In genomic region chr11:19919460-19919784, GRCm38 (mm10) we compare ENCODE assay signal across 7 mouse cellular contexts. TPM values are rescaled to one million over a fixed set of nuclear protein-coding genes. Genes with fewer than 3 reads are reported as not detected.
A peak's percentile ranks its signal among the peaks of the same experiment; 100 is the strongest.
DNase-seq lines count a peak whose midpoint lies in the region; ATAC-seq and TF ChIP-seq lines count a peak whose summit lies in the region.

No protein-coding gene starts in this region.

- DNase-seq in 3T3-L1 (ENCODE audit: low read depth, low spot score) (peak; percentile 60), CH12.LX (ENCODE audit: extremely low read depth) (no peak)
- no peak for DNase-seq in liver, embryonic 14.5 days (ENCODE audit: low read depth in 3 of 3, low spot score in 3 of 3)
- DNase-seq in frontal cortex, postnatal 10 days (ENCODE audit: low spot score in 2 of 2): no peak

- dilution Hi-C loops in CH12.LX (cut with MboI; ENCODE audit: extremely low pct_ligation_motif_present, extremely low pct_unique_long_range_greater_than_20kb, low sequenced_read_pairs): no loop called here

- H3K4me2 ChIP-seq in CH12.LX (ENCODE audit: insufficient read depth, low read depth, poor library complexity, severe bottlenecking): peak overlapping the region; percentile 4
- H3K4me2 ChIP-seq in embryonic facial prominence, embryonic 13.5 days: peak overlapping the region; percentile 81
- peak overlapping the region; percentile 67 for H3K4me2 ChIP-seq in hindbrain, embryonic 15.5 days
- peak overlapping the region; percentile 94 for H3K4me2 ChIP-seq in liver, embryonic 14.5 days (ENCODE audit: low read depth)
- peak overlapping the region; percentile 83 for H3K4me2 ChIP-seq in neural tube, embryonic 14.5 days (ENCODE audit: low read depth, low read length)

- peak overlapping the region; percentile 23; the same call in 1 of the 2 replicates for H3K9ac ChIP-seq in CH12.LX (ENCODE audit: insufficient read depth, low read depth)
- H3K9ac ChIP-seq in embryonic facial prominence, embryonic 13.5 days: peak overlapping the region; percentile 85
- H3K9ac ChIP-seq in hindbrain, embryonic 15.5 days: peak overlapping the region; percentile 63
- H3K9ac ChIP-seq in liver, embryonic 14.5 days (replicated peaks): peak overlapping the region; percentile 70
- H3K9ac ChIP-seq in neural tube, embryonic 14.5 days (replicated peaks; ENCODE audit: low read depth, low read length): peak overlapping the region; percentile 82

- peaks cover 2 to 42% of the 10 kb centered on the region in 2 experiments; a peak in 3 of 4 replicates for H3K4me1 ChIP-seq in CH12.LX (ENCODE audit: control insufficient read depth in 1 of 2, insufficient read depth in 2 of 2)
- peaks cover 15% of the 10 kb centered on the region; the same call in 1 of the 2 replicates for H3K4me1 ChIP-seq in embryonic facial prominence, embryonic 13.5 days
- peaks cover 23% of the 10 kb centered on the region for H3K4me1 ChIP-seq in hindbrain, embryonic 15.5 days (replicated peaks)
- H3K4me1 ChIP-seq in liver, embryonic 14.5 days (replicated peaks; ENCODE audit: control insufficient read depth in 2 of 2, insufficient read depth in 2 of 2, low read length in 1 of 2): peaks cover 9 to 13% of the 10 kb centered on the region in 2 experiments
- peaks cover 10% of the 10 kb centered on the region; the same call in 1 of the 2 replicates for H3K4me1 ChIP-seq in neural tube, embryonic 14.5 days (ENCODE audit: control insufficient read depth, insufficient read depth, low read length)

- in situ Hi-C loops in CH12.LX (cut with MboI; ENCODE audit: low pct_ligation_motif_present, low pct_unique_long_range_greater_than_20kb, low sequenced_read_pairs): no loop called here

- WGBS in embryonic facial prominence, embryonic 13.5 days: 4% methylated on average over 6 of the region's 6 CpGs
- WGBS in hindbrain, embryonic 15.5 days: 3% methylated on average over 6 of the region's 6 CpGs
- WGBS in liver, embryonic 14.5 days (ENCODE audit: insufficient replicate concordance): 10% methylated on average over 6 of the region's 6 CpGs
- WGBS in neural tube, embryonic 14.5 days: 6% methylated on average over 6 of the region's 6 CpGs

- H3K27ac ChIP-seq in CH12.LX (ENCODE audit: insufficient read depth, low read depth): peak overlapping the region; percentile 53
- H3K27ac ChIP-seq in embryonic facial prominence, embryonic 13.5 days: peak overlapping the region; percentile 97
- H3K27ac ChIP-seq in hindbrain, embryonic 15.5 days (replicated peaks): peak overlapping the region; percentile 91
- H3K27ac ChIP-seq in liver, embryonic 14.5 days: no peak overlapping the region
- peak overlapping the region; percentile 91 for H3K27ac ChIP-seq in neural tube, embryonic 14.5 days (ENCODE audit: low read depth, low read length)

- peak; percentile 18 for ATAC-seq in embryonic facial prominence, embryonic 13.5 days (ENCODE audit: insufficient number of reproducible peaks, insufficient read depth, low FRiP score, low TSS enrichment, low read depth)
- peak; percentile 1; the same call in 1 of the 2 replicates for ATAC-seq in hindbrain, embryonic 15.5 days (ENCODE audit: low FRiP score, low read depth)
- ATAC-seq in liver, embryonic 14.5 days (ENCODE audit: insufficient read depth): no peak
- ATAC-seq in neural tube, embryonic 14.5 days (ENCODE audit: low read depth): peak; percentile 7; the same call in 1 of the 2 replicates

- TF ChIP-seq RAD21 in CH12.LX (IDR thresholded peaks at IDR 0.05; ENCODE audit: low read depth, low read length): no peak

- no peaks in the 10 kb centered on the region for H3K79me2 ChIP-seq in CH12.LX (replicated peaks; ENCODE audit: control insufficient read depth, extremely low read depth, insufficient read depth, poor library complexity, severe bottlenecking)

- peaks cover 2% of the 10 kb centered on the region for H3K9me3 ChIP-seq in CH12.LX (replicated peaks; ENCODE audit: low read length)
- no peaks in the 10 kb centered on the region for H3K9me3 ChIP-seq in embryonic facial prominence, embryonic 13.5 days
- H3K9me3 ChIP-seq in hindbrain, embryonic 15.5 days: no peaks in the 10 kb centered on the region
- no peaks in the 10 kb centered on the region for H3K9me3 ChIP-seq in liver, embryonic 14.5 days (ENCODE audit: control insufficient read depth, low read length)
- H3K9me3 ChIP-seq in neural tube, embryonic 14.5 days (ENCODE audit: control insufficient read depth, low read length): no peaks in the 10 kb centered on the region

- TF ChIP-seq CTCF in CH12.LX (conservative IDR thresholded peaks at IDR 0.05 in 1 of 2, IDR thresholded peaks at IDR 0.05 in 1 of 2; ENCODE audit: low read depth in 2 of 2, low read length in 2 of 2): no peak
- no peak for TF ChIP-seq CTCF in liver, embryonic 14.5 days (IDR thresholded peaks at IDR 0.05; ENCODE audit: low read depth)

- peak overlapping the region; percentile 69 to 84 (median 76) for H3K4me3 ChIP-seq in CH12.LX (replicated peaks in 1 of 3; ENCODE audit: low read depth in 2 of 3, low read length in 2 of 3, poor library complexity in 1 of 3)
- peak overlapping the region; percentile 67 for H3K4me3 ChIP-seq in embryonic facial prominence, embryonic 13.5 days
- H3K4me3 ChIP-seq in hindbrain, embryonic 15.5 days: peak overlapping the region; percentile 68
- H3K4me3 ChIP-seq in liver, embryonic 14.5 days (ENCODE audit: insufficient read depth in 1 of 2, low read depth in 2 of 2, low read length in 2 of 2): peak overlapping the region; percentile 74 to 80
- peak overlapping the region; percentile 61 for H3K4me3 ChIP-seq in neural tube, embryonic 14.5 days (ENCODE audit: low read depth, low read length)

- H3K36me3 ChIP-seq in CH12.LX (replicated peaks in 1 of 2; ENCODE audit: control insufficient read depth in 1 of 2, insufficient read depth in 1 of 2, low read length in 1 of 2): no peaks in the 10 kb centered on the region
- no peaks in the 10 kb centered on the region for H3K36me3 ChIP-seq in embryonic facial prominence, embryonic 13.5 days
- no peaks in the 10 kb centered on the region for H3K36me3 ChIP-seq in hindbrain, embryonic 15.5 days
- H3K36me3 ChIP-seq in liver, embryonic 14.5 days (replicated peaks; ENCODE audit: control insufficient read depth, insufficient read depth, low read depth): no peaks in the 10 kb centered on the region
- no peaks in the 10 kb centered on the region for H3K36me3 ChIP-seq in neural tube, embryonic 14.5 days (ENCODE audit: control insufficient read depth, insufficient read depth, low read length)

- no peak for TF ChIP-seq POLR2A in CH12.LX (IDR thresholded peaks at IDR 0.05; ENCODE audit: low read depth, low read length)

- H3K27me3 ChIP-seq in CH12.LX (replicated peaks): peaks cover 2% of the 10 kb centered on the region
- 0 out of 2 replicates have a peak, but pooled peaks cover 5% of the 10 kb centered on the region for H3K27me3 ChIP-seq in embryonic facial prominence, embryonic 13.5 days
- no peaks in the 10 kb centered on the region for H3K27me3 ChIP-seq in hindbrain, embryonic 15.5 days
- H3K27me3 ChIP-seq in liver, embryonic 14.5 days (ENCODE audit: control insufficient read depth, insufficient read depth, low read length): no peaks in the 10 kb centered on the region
- no peaks in the 10 kb centered on the region for H3K27me3 ChIP-seq in neural tube, embryonic 14.5 days (ENCODE audit: control insufficient read depth, insufficient read depth, low read length)

- TF ChIP-seq EP300 in CH12.LX (IDR thresholded peaks at IDR 0.05; ENCODE audit: low read length): no peak
- no peak for TF ChIP-seq EP300 in liver, embryonic 14.5 days (IDR thresholded peaks at IDR 0.05; ENCODE audit: low read depth)

TF ChIP-seq in CH12.LX, 34 proteins besides CTCF, POLR2A, EP300 and RAD21:
- TF ChIP-seq CHD2 (IDR thresholded peaks at IDR 0.05; ENCODE audit: low read length) (peak; percentile 80), JUND (conservative IDR thresholded peaks at IDR 0.05; ENCODE audit: low read depth, low read length) (no peak), HCFC1 (IDR thresholded peaks at IDR 0.05; ENCODE audit: low read depth, low read length) (peak; percentile 32), ZKSCAN1 (IDR thresholded peaks at IDR 0.05; ENCODE audit: borderline replicate concordance, low read depth, low read length) (no peak), MAX (IDR thresholded peaks at IDR 0.05; ENCODE audit: low read length) (peak; percentile 37; the same call in 1 of the 2 replicates)

RNA-seq across cellular contexts. Expression of gene Spred2, which starts 4.8 kb away (rescaled TPM):
- 3.2 and 4.2 TPM in 2 replicates for total RNA-seq in CH12.LX (2012; rRNA removed)
- total RNA-seq in CH12.LX (2014; rRNA removed): 0.85 and 1.4 TPM in 2 replicates
- polyA plus RNA-seq in CH12.LX (2012; ENCODE audit: insufficient read length, low read depth): 15.8 and 15.9 TPM in 2 replicates
- 10.2 and 10.5 TPM in 2 replicates for polyA plus RNA-seq in embryonic facial prominence, embryonic 13.5 days (2015; fragmentation: Nextera tagmentation; extraction: Ambion mirVana)
- polyA plus RNA-seq in hindbrain, embryonic 15.5 days (2015; fragmentation: Nextera tagmentation; extraction: Ambion mirVana): 6.9 and 7.3 TPM in 2 replicates
- 3.1 and 3.4 TPM in 2 replicates for polyA plus RNA-seq in liver, embryonic 14.5 days (2012; rRNA removed)
- 1.0 and 1.3 TPM in 2 replicates for polyA plus RNA-seq in liver, embryonic 14.5 days (2014; fragmentation: Nextera tagmentation; extraction: Ambion mirVana)
- polyA plus RNA-seq in neural tube, embryonic 14.5 days (2014; fragmentation: Nextera tagmentation; extraction: Ambion mirVana): 6.8 and 7.1 TPM in 2 replicates

Comparison
In these comparisons a context has a peak if more than half of its experiments do, and no peak if none do; other contexts are left out.
1. H3K4me2 ChIP-seq: peak in every context shown above with its lines; median percentile 94 in liver, embryonic 14.5 days; 83 in neural tube, embryonic 14.5 days; 81 in embryonic facial prominence, embryonic 13.5 days; 67 in hindbrain, embryonic 15.5 days; 4 in CH12.LX.
2. H3K9ac ChIP-seq: peak in every context shown above with its lines; median percentile 85 in embryonic facial prominence, embryonic 13.5 days; 82 in neural tube, embryonic 14.5 days; 70 in liver, embryonic 14.5 days; 63 in hindbrain, embryonic 15.5 days; 23 in CH12.LX.